Mouse (Mus musculus): ENCODE measurements at regions not wholly inside any gene's neighbourhood (a gene's known extent, or its start where the extent isn't known, plus 50 kb on each side); places are given as distances from the start of the nearest gene placed in this dataset.
"Not testable (repeated sequence)": the region's sequence is repeated elsewhere in the genome, so short reads cannot be mapped to it uniquely, and the experiment has no call there.

- ATAC-seq (ENCODE audit: low TSS enrichment) = not testable (repeated sequence)
These were observed 419.0 kb upstream of the Tacstd2 start for GRCm38 (mm10) chr6:67954570-67954969.

GRCm38 (mm10) chr6:67931499-67931898 is 395.9 kb upstream of the Tacstd2 start:
- ATAC-seq (ENCODE audit: low TSS enrichment) = not testable (repeated sequence)

- ATAC-seq (ENCODE audit: low TSS enrichment) = peak; percentile 93
These were observed 386.9 kb upstream of the Tacstd2 start for GRCm38 (mm10) chr6:67922537-67922936.

GRCm38 (mm10) chr6:67913903-67914302 is 378.3 kb upstream of the Tacstd2 start:
- peak; percentile 99 for ATAC-seq (ENCODE audit: low TSS enrichment)

- no peak for ATAC-seq (ENCODE audit: low TSS enrichment)
These were observed 377.7 kb upstream of the Tacstd2 start for GRCm38 (mm10) chr6:67913309-67913708.

GRCm38 (mm10) chr6:67896495-67896894 is 360.9 kb upstream of the Tacstd2 start:
- ATAC-seq (ENCODE audit: low TSS enrichment) = no peak

GRCm38 (mm10) chr6:67895858-67896257 is 360.3 kb upstream of the Tacstd2 start:
- ATAC-seq (ENCODE audit: low TSS enrichment) = no peak

- no peak for ATAC-seq (ENCODE audit: low TSS enrichment)
These were observed 352.0 kb upstream of the Tacstd2 start for GRCm38 (mm10) chr6:67887586-67887985.

- ATAC-seq (ENCODE audit: low TSS enrichment) = no peak
These were observed 349.3 kb upstream of the Tacstd2 start for GRCm38 (mm10) chr6:67884893-67885292.

GRCm38 (mm10) chr6:67881476-67881875 is 345.9 kb upstream of the Tacstd2 start:
- ATAC-seq (ENCODE audit: low TSS enrichment) = not testable (repeated sequence)

- ATAC-seq (ENCODE audit: low TSS enrichment) = peak; percentile 91
These were observed 322.3 kb upstream of the Tacstd2 start for GRCm38 (mm10) chr6:67857945-67858344.

GRCm38 (mm10) chr6:67839486-67839885 is 303.9 kb upstream of the Tacstd2 start:
- ATAC-seq (ENCODE audit: low TSS enrichment) = not testable (repeated sequence)

- ATAC-seq (ENCODE audit: low TSS enrichment) = peak; percentile 88
These were observed 276.9 kb upstream of the Tacstd2 start for GRCm38 (mm10) chr6:67812478-67812877.

GRCm38 (mm10) chr6:67791393-67791792 is 255.8 kb upstream of the Tacstd2 start:
- no peak for ATAC-seq (ENCODE audit: low TSS enrichment)

- ATAC-seq (ENCODE audit: low TSS enrichment) = no peak
These were observed 255.1 kb upstream of the Tacstd2 start for GRCm38 (mm10) chr6:67790742-67791141.

- ATAC-seq (ENCODE audit: low TSS enrichment) = no peak
These were observed 251.6 kb upstream of the Tacstd2 start for GRCm38 (mm10) chr6:67787091-67787765.

GRCm38 (mm10) chr6:67778883-67779282 is 243.3 kb upstream of the Tacstd2 start:
- no peak for ATAC-seq (ENCODE audit: low TSS enrichment)

GRCm38 (mm10) chr6:67754102-67754501 is 218.5 kb upstream of the Tacstd2 start:
- 0 out of 2 replicates have a peak, but pooled peaks have one; percentile 34 for ATAC-seq (ENCODE audit: low TSS enrichment)

- ATAC-seq (ENCODE audit: low TSS enrichment) = no peak
These were observed 190.0 kb upstream of the Tacstd2 start for GRCm38 (mm10) chr6:67725611-67726010.

- not testable (repeated sequence) for ATAC-seq (ENCODE audit: low TSS enrichment)
These were observed 163.4 kb upstream of the Tacstd2 start for GRCm38 (mm10) chr6:67698952-67699351.

GRCm38 (mm10) chr6:67690997-67691396 is 155.4 kb upstream of the Tacstd2 start:
- ATAC-seq (ENCODE audit: low TSS enrichment) = not testable (repeated sequence)

- ATAC-seq (ENCODE audit: low TSS enrichment) = not testable (repeated sequence)
These were observed 147.5 kb upstream of the Tacstd2 start for GRCm38 (mm10) chr6:67683105-67683504.

GRCm38 (mm10) chr6:67681641-67682040 is 146.0 kb upstream of the Tacstd2 start:
- ATAC-seq (ENCODE audit: low TSS enrichment) = not testable (repeated sequence)

- not testable (repeated sequence) for ATAC-seq (ENCODE audit: low TSS enrichment)
These were observed 143.5 kb upstream of the Tacstd2 start for GRCm38 (mm10) chr6:67679106-67679505.

Data from frontal cortex, adult (tissue).